Mouse (Mus musculus): ENCODE measurements around the gene Notch2.

Notch2 gene

GRCm38 (mm10) chr3:98146471-98147410 is 133.4 kb downstream of the Notch2 start:
- no peak for DNase-seq (ENCODE audit: inconsistent ontology term)

- DNase-seq (ENCODE audit: inconsistent ontology term), result no peak
Observed at GRCm38 (mm10) chr3:98147706-98148105, 134.4 kb downstream of the Notch2 start.

GRCm38 (mm10) chr3:98149881-98150280 is 136.6 kb downstream of the Notch2 start:
- no peak for DNase-seq (ENCODE audit: inconsistent ontology term)

- no peak for DNase-seq (ENCODE audit: inconsistent ontology term)
Observed at GRCm38 (mm10) chr3:98151016-98151415, 137.7 kb downstream of the Notch2 start.

- no peak for DNase-seq (ENCODE audit: inconsistent ontology term)
Observed at GRCm38 (mm10) chr3:98153460-98153859, 140.1 kb downstream of the Notch2 start.

- DNase-seq (ENCODE audit: inconsistent ontology term), result no peak
Observed at GRCm38 (mm10) chr3:98156158-98156557, 142.8 kb downstream of the Notch2 start.

GRCm38 (mm10) chr3:98157073-98157472 is 143.7 kb downstream of the Notch2 start:
- DNase-seq (ENCODE audit: inconsistent ontology term), result no peak

GRCm38 (mm10) chr3:98157585-98157984 is 144.3 kb downstream of the Notch2 start:
- DNase-seq (ENCODE audit: inconsistent ontology term), result no peak

GRCm38 (mm10) chr3:98158646-98159045 is 145.3 kb downstream of the Notch2 start:
- DNase-seq (ENCODE audit: inconsistent ontology term), result no peak

- DNase-seq (ENCODE audit: inconsistent ontology term), result peak; percentile 51
Observed at GRCm38 (mm10) chr3:98159289-98159688, 146.0 kb downstream of the Notch2 start.

GRCm38 (mm10) chr3:98160330-98160729 is 147.0 kb downstream of the Notch2 start, which contains the start of gene Adam30:
TSS of gene Adam30 (plus strand) at chr3:98160630.
- DNase-seq (ENCODE audit: inconsistent ontology term), result no peak

GRCm38 (mm10) chr3:98178340-98178739 is 165.0 kb downstream of the Notch2 start:
- DNase-seq (ENCODE audit: inconsistent ontology term), result peak; percentile 53

- DNase-seq (ENCODE audit: inconsistent ontology term), result peak; percentile 29
Observed at GRCm38 (mm10) chr3:98180805-98181204, 167.5 kb downstream of the Notch2 start.

- no peak for DNase-seq (ENCODE audit: inconsistent ontology term)
Observed at GRCm38 (mm10) chr3:98185163-98185714, 171.9 kb downstream of the Notch2 start.

GRCm38 (mm10) chr3:98187777-98188176 is 174.4 kb downstream of the Notch2 start:
- no peak for DNase-seq (ENCODE audit: inconsistent ontology term)

GRCm38 (mm10) chr3:98197711-98198532 is 184.6 kb downstream of the Notch2 start:
- DNase-seq (ENCODE audit: inconsistent ontology term), result peak; percentile 81

GRCm38 (mm10) chr3:98199747-98200146 is 186.4 kb downstream of the Notch2 start:
- peak; percentile 39 for DNase-seq (ENCODE audit: inconsistent ontology term)
